Mouse (Mus musculus): ENCODE results near the gene Blnk. TPM values are rescaled to one million over a fixed set of nuclear protein-coding genes. Genes with fewer than 3 reads are reported as not detected.

The Blnk gene
- polyA plus RNA-seq, 1 experiment from 2014 or later, result 0.79 TPM

GRCm38 (mm10) chr19:40984536-40984935, 9.8 kb downstream of the Blnk start:
- Histone ChIP-seq H3K27me3 (no peaks in the 10 kb centered on the region), H3K27ac (no peak overlapping the region), H3K4me3 (no peak overlapping the region), H3K36me3 (no peaks in the 10 kb centered on the region), H3K9ac (no peak overlapping the region), H3K9me3 (no peaks in the 10 kb centered on the region), H3K4me2 (no peak overlapping the region), H3K4me1 (no peaks in the 10 kb centered on the region)
- WGBS, result 100% methylated on average over 1 of the region's 1 CpGs
- no peak for ATAC-seq (ENCODE audit: borderline replicate concordance, extremely low read depth, low FRiP score, low TSS enrichment)

DNA sequence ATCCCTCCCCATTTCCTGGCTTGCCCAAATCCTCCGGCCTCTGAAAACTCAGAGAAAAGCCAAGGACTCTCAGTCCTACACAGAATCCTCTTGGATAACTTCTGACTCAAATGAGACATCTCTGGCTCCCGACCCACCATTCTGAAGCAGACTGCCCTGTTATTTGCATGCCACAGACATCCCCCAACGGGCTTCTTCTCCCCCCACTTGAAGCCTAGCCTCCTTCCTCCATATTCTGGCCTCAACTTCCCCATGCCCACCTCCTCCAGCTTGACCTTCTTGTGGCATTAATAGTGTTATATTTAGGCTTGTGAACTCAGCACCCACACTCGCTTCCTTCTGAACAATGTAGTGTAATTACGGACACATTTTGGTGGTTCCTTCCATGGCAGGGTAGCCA, 13.7 kb downstream of the Blnk start:
- 68% methylated on average over 5 of the region's 5 CpGs for WGBS
- no peaks in the 10 kb centered on the region for H3K27me3 ChIP-seq
- no peak for ATAC-seq (ENCODE audit: borderline replicate concordance, extremely low read depth, low FRiP score, low TSS enrichment)

GRCm38 (mm10) chr19:40978026-40978425, 16.3 kb downstream of the Blnk start:
- Histone ChIP-seq H3K4me1 (no peaks in the 10 kb centered on the region), H3K27ac (no peak overlapping the region), H3K4me2 (no peak overlapping the region), H3K9ac (no peak overlapping the region), H3K4me3 (no peak overlapping the region), H3K36me3 (no peaks in the 10 kb centered on the region), H3K9me3 (no peaks in the 10 kb centered on the region), H3K27me3 (no peaks in the 10 kb centered on the region)
- ATAC-seq (ENCODE audit: borderline replicate concordance, extremely low read depth, low FRiP score, low TSS enrichment), result no peak
- 44% methylated on average over 5 of the region's 5 CpGs for WGBS

More for the DNA sequence above, 13.7 kb downstream of the Blnk start:
- Histone ChIP-seq H3K27ac (no peak overlapping the region), H3K9ac (no peak overlapping the region), H3K4me1 (no peaks in the 10 kb centered on the region), H3K4me3 (no peak overlapping the region), H3K9me3 (no peaks in the 10 kb centered on the region), H3K36me3 (no peaks in the 10 kb centered on the region), H3K4me2 (no peak overlapping the region)

GRCm38 (mm10) chr19:40976946-40977917, 17.1 kb downstream of the Blnk start:
- ATAC-seq (ENCODE audit: borderline replicate concordance, extremely low read depth, low FRiP score, low TSS enrichment), result no peak
- Histone ChIP-seq H3K27ac (no peak overlapping the region), H3K4me1 (no peaks in the 10 kb centered on the region), H3K27me3 (no peaks in the 10 kb centered on the region), H3K4me2 (no peak overlapping the region), H3K36me3 (no peaks in the 10 kb centered on the region), H3K4me3 (no peak overlapping the region), H3K9me3 (no peaks in the 10 kb centered on the region), H3K9ac (no peak overlapping the region)
- 83% methylated on average over 11 of the region's 11 CpGs for WGBS

GRCm38 (mm10) chr19:40971273-40971914, 22.9 kb downstream of the Blnk start:
- no peaks in the 10 kb centered on the region for H3K4me1 ChIP-seq
- no peak overlapping the region for H3K9ac ChIP-seq
- WGBS, result 66% methylated on average over 5 of the region's 5 CpGs
- ATAC-seq (ENCODE audit: borderline replicate concordance, extremely low read depth, low FRiP score, low TSS enrichment), result no peak
- H3K36me3 ChIP-seq, result no peaks in the 10 kb centered on the region
- no peak overlapping the region for H3K4me2 ChIP-seq
- no peaks in the 10 kb centered on the region for H3K9me3 ChIP-seq
- H3K27ac ChIP-seq, result no peak overlapping the region
- no peak overlapping the region for H3K4me3 ChIP-seq
- no peaks in the 10 kb centered on the region for H3K27me3 ChIP-seq

- Histone ChIP-seq H3K36me3 (no peaks in the 10 kb centered on the region), H3K4me3 (no peak overlapping the region), H3K4me1 (no peaks in the 10 kb centered on the region), H3K4me2 (no peak overlapping the region), H3K27ac (no peak overlapping the region), H3K9ac (no peak overlapping the region), H3K9me3 (no peaks in the 10 kb centered on the region), H3K27me3 (no peaks in the 10 kb centered on the region)
- 69% methylated on average over 7 of the region's 7 CpGs for WGBS
- ATAC-seq (ENCODE audit: borderline replicate concordance, extremely low read depth, low FRiP score, low TSS enrichment), result no peak
Observed at GRCm38 (mm10) chr19:40970775-40971174, 23.6 kb downstream of the Blnk start.

DNA sequence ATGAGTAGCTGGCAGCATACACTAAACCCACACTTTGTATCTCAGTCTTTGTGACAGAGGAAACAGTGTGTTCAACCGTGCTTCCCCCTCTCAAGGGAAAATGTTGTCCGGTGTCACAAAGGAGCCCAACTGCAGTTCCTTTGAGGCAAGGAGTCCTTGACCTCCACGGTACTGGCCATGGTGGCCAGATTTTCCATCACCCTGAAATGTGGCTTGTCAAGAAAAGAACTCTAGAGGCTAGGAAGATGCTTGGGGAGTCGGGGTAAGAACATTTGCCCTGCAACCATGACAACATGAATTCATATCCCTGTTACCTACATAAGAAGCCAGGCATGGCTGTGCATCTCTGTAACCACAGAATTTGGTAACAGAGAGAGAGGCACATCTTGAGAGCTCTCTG, 24.0 kb downstream of the Blnk start:
- Histone ChIP-seq H3K4me3 (no peak overlapping the region), H3K4me2 (no peak overlapping the region), H3K36me3 (no peaks in the 10 kb centered on the region), H3K27me3 (no peaks in the 10 kb centered on the region), H3K9me3 (no peaks in the 10 kb centered on the region), H3K9ac (no peak overlapping the region), H3K4me1 (no peaks in the 10 kb centered on the region), H3K27ac (no peak overlapping the region)
- 67% methylated on average over 4 of the region's 4 CpGs for WGBS
- ATAC-seq (ENCODE audit: borderline replicate concordance, extremely low read depth, low FRiP score, low TSS enrichment), result no peak

DNA sequence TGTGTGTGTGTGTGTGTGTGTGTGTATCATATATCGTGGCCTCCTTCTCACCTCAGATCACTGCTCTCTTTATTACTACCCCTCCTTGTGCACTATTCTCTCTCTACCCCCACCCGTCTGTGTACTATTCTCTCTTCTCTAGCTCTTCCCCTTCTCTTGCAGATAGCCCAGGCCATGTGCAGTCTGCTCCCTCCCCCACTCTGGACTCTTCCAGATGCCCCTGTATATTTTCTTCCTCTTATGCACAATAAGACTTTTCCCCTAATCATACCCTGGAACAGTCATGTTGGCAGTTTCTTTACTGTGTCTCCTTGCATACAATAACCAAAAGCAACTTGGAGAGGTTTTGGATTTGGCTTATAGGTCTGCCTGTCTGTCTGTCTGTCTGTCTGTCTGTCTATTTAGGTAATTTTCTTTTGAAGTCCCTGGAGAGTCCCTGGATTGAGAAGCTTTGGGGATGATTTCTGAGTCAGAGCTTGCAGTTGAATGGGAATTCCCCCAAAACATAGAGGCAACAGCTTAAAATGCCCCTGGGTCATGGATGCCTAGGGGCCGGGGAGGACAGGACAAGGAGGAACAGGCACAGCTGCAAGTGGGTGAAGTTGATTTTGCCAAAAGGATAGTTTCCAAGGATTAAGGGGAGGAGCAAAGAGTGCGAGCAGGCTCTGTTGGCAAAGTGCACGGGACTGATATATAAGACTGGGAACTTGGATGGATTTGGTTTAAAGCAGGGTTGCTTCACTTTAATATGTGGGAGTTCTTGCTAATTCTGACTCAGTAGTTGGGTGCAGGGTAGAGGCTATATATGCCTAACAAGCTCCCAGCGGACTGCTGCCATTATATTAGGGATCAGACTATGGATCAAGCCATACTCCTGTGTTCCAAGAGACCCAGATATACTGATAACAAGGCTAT, 29.1 kb downstream of the Blnk start:
- Histone ChIP-seq H3K4me1 (0 out of 2 replicates have a peak, but pooled peaks cover 5% of the 10 kb centered on the region), H3K36me3 (no peaks in the 10 kb centered on the region), H3K27ac (peak overlapping the region; percentile 63), H3K4me3 (no peak overlapping the region), H3K9me3 (no peaks in the 10 kb centered on the region), H3K9ac (no peak overlapping the region), H3K27me3 (no peaks in the 10 kb centered on the region), H3K4me2 (no peak overlapping the region)
- WGBS, result 67% methylated on average over 6 of the region's 6 CpGs
- ATAC-seq (ENCODE audit: borderline replicate concordance, extremely low read depth, low FRiP score, low TSS enrichment), result no peak

- WGBS, result 58% methylated on average over 3 of the region's 3 CpGs
- no peak overlapping the region for H3K4me3 ChIP-seq
- no peaks in the 10 kb centered on the region for H3K36me3 ChIP-seq
- H3K27me3 ChIP-seq, result no peaks in the 10 kb centered on the region
- ATAC-seq (ENCODE audit: borderline replicate concordance, extremely low read depth, low FRiP score, low TSS enrichment), result no peak
- no peak overlapping the region for H3K9ac ChIP-seq
- peak overlapping the region; percentile 63 for H3K27ac ChIP-seq
- no peak overlapping the region for H3K4me2 ChIP-seq
- H3K4me1 ChIP-seq, result 0 out of 2 replicates have a peak, but pooled peaks cover 5% of the 10 kb centered on the region
- no peaks in the 10 kb centered on the region for H3K9me3 ChIP-seq
Observed at GRCm38 (mm10) chr19:40964367-40964891, 29.9 kb downstream of the Blnk start.

- no peak overlapping the region for H3K27ac ChIP-seq
- H3K4me1 ChIP-seq, result 0 out of 2 replicates have a peak, but pooled peaks cover 5% of the 10 kb centered on the region
- no peak overlapping the region for H3K4me3 ChIP-seq
- H3K9me3 ChIP-seq, result no peaks in the 10 kb centered on the region
- no peak overlapping the region for H3K4me2 ChIP-seq
- ATAC-seq (ENCODE audit: borderline replicate concordance, extremely low read depth, low FRiP score, low TSS enrichment), result no peak
- no peaks in the 10 kb centered on the region for H3K36me3 ChIP-seq
- no peak overlapping the region for H3K9ac ChIP-seq
- WGBS, result 46% methylated on average over 12 of the region's 12 CpGs
- no peaks in the 10 kb centered on the region for H3K27me3 ChIP-seq
Observed at GRCm38 (mm10) chr19:40962988-40963387, 31.3 kb downstream of the Blnk start.

DNA sequence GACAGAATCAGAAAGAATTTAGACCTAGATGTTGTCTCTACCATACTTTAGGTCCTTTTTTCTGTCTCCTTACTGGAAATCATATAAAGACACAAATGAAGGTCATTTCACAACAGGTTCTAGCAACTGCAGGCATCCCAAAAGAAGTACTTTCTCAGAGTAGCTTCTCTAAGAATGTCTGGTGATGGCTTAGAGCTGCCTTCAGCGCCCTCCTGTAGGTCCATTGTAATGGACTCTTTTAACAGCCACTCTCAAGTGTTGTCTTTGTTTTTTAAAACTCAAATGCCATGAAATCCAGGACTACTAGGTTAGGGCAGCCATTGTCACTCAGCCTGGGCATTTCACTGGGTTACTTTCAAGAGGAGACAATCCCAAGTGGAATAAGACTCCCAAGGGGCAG, 35.4 kb downstream of the Blnk start:
- H3K36me3 ChIP-seq, result no peaks in the 10 kb centered on the region
- ATAC-seq (ENCODE audit: borderline replicate concordance, extremely low read depth, low FRiP score, low TSS enrichment), result no peak
- WGBS, result 41% methylated on average over 1 of the region's 1 CpGs
- H3K9me3 ChIP-seq, result no peaks in the 10 kb centered on the region
- no peak overlapping the region for H3K4me3 ChIP-seq
- no peak overlapping the region for H3K27ac ChIP-seq
- 0 out of 2 replicates have a peak, but pooled peaks cover under 1% of the 10 kb centered on the region for H3K4me1 ChIP-seq
- H3K27me3 ChIP-seq, result no peaks in the 10 kb centered on the region
- no peak overlapping the region for H3K4me2 ChIP-seq
- no peak overlapping the region for H3K9ac ChIP-seq
